Mouse (Mus musculus): ENCODE measurements around the gene Gpr19. TPM values are rescaled to one million over a fixed set of nuclear protein-coding genes. Genes with fewer than 3 reads are reported as not detected.

The Gpr19 gene
- total RNA-seq, 1 experiment = 34.7 TPM

- H3K27ac ChIP-seq (ENCODE audit: insufficient read depth, low read depth, low read length, poor library complexity, severe bottlenecking) = no peak overlapping the region
- no peak for DNase-seq (ENCODE audit: low read depth, low spot score)
- in situ Hi-C loops (cut with MboI; ENCODE audit: low sequenced_read_pairs in 2 of 2, unreplicated experiment in 2 of 2) = no loop called here
- no peak overlapping the region for H3K4me3 ChIP-seq (ENCODE audit: insufficient read depth in 1 of 2, low read depth in 1 of 2, low read length in 2 of 2, poor library complexity in 1 of 2, severe bottlenecking in 1 of 2)
- no peaks in the 10 kb centered on the region for H3K4me1 ChIP-seq (ENCODE audit: control insufficient read depth in 2 of 2, insufficient read depth in 2 of 2, low read length in 2 of 2, poor library complexity in 1 of 2)
- no peak for TF ChIP-seq MAFK (IDR thresholded peaks at IDR 0.05; ENCODE audit: insufficient read depth, low read depth, low read length)
- TF ChIP-seq ZC3H11A (IDR thresholded peaks at IDR 0.05; ENCODE audit: borderline replicate concordance, low read depth, low read length) = no peak
- no peak for TF ChIP-seq ZNF384 (IDR thresholded peaks at IDR 0.05; ENCODE audit: low read depth, low read length)
- TF ChIP-seq CHD2 (IDR thresholded peaks at IDR 0.05; ENCODE audit: low read depth, low read length) = no peak
- no peak for TF ChIP-seq HCFC1 (IDR thresholded peaks at IDR 0.05; ENCODE audit: borderline replicate concordance, insufficient read depth, low read length)
- H3K36me3 ChIP-seq (ENCODE audit: control insufficient read depth, insufficient read depth, low read length, poor library complexity, severe bottlenecking) = no peaks in the 10 kb centered on the region
- no peaks in the 10 kb centered on the region for H3K9me3 ChIP-seq (ENCODE audit: control insufficient read depth, insufficient read depth, low read depth, low read length)
- H3K9ac ChIP-seq (ENCODE audit: insufficient read depth, low read depth, low read length, poor library complexity, severe bottlenecking) = no peak overlapping the region
These were observed 78.0 kb downstream of the Gpr19 start for GRCm38 (mm10) chr6:134820411-134820810.

GRCm38 (mm10) chr6:134819741-134820140 is 78.6 kb downstream of the Gpr19 start:
- in situ Hi-C loops (cut with MboI; ENCODE audit: low sequenced_read_pairs in 2 of 2, unreplicated experiment in 2 of 2) = no loop called here
- Histone ChIP-seq H3K4me3 (ENCODE audit: insufficient read depth in 1 of 2, low read depth in 1 of 2, low read length in 2 of 2, poor library complexity in 1 of 2, severe bottlenecking in 1 of 2) (no peak overlapping the region), H3K36me3 (ENCODE audit: control insufficient read depth, insufficient read depth, low read length, poor library complexity, severe bottlenecking) (no peaks in the 10 kb centered on the region), H3K27ac (ENCODE audit: insufficient read depth, low read depth, low read length, poor library complexity, severe bottlenecking) (no peak overlapping the region), H3K4me1 (ENCODE audit: control insufficient read depth in 2 of 2, insufficient read depth in 2 of 2, low read length in 2 of 2, poor library complexity in 1 of 2) (no peaks in the 10 kb centered on the region), H3K9ac (ENCODE audit: insufficient read depth, low read depth, low read length, poor library complexity, severe bottlenecking) (no peak overlapping the region), H3K9me3 (ENCODE audit: control insufficient read depth, insufficient read depth, low read depth, low read length) (no peaks in the 10 kb centered on the region)
- TF ChIP-seq MAFK (IDR thresholded peaks at IDR 0.05; ENCODE audit: insufficient read depth, low read depth, low read length) = no peak
- no peak for TF ChIP-seq CHD2 (IDR thresholded peaks at IDR 0.05; ENCODE audit: low read depth, low read length)
- no peak for TF ChIP-seq HCFC1 (IDR thresholded peaks at IDR 0.05; ENCODE audit: borderline replicate concordance, insufficient read depth, low read length)
- TF ChIP-seq ZC3H11A (IDR thresholded peaks at IDR 0.05; ENCODE audit: borderline replicate concordance, low read depth, low read length) = no peak
- TF ChIP-seq ZNF384 (IDR thresholded peaks at IDR 0.05; ENCODE audit: low read depth, low read length) = no peak
- DNase-seq (ENCODE audit: low read depth, low spot score) = no peak

Other genes with a start within 250 kb of the Gpr19 start
- 10.3 and 11.4 TPM in 2 replicates for gene Dusp16, start 106.0 kb downstream of the Gpr19 start, total RNA-seq (2012; rRNA removed)
- gene Crebl2, start 68.4 kb downstream of the Gpr19 start, total RNA-seq (2012; rRNA removed) = 4.3 TPM in 2 replicates
- gene Cdkn1b, start 21.8 kb upstream of the Gpr19 start, total RNA-seq (2012; rRNA removed) = 10.7 and 15.4 TPM in 2 replicates
- 0.16 and 0.22 TPM in 2 replicates for gene Apold1, start 83.1 kb upstream of the Gpr19 start, total RNA-seq (2012; rRNA removed)
- gene Ddx47, start 113.0 kb upstream of the Gpr19 start, total RNA-seq (2012; rRNA removed) = 72.4 and 75.1 TPM in 2 replicates
- gene Gprc5a, start 167.1 kb upstream of the Gpr19 start, total RNA-seq (2012; rRNA removed) = 7.8 and 10.6 TPM in 2 replicates
- gene Gprc5d, start 219.7 kb upstream of the Gpr19 start, total RNA-seq (2012; rRNA removed) = not detected in 2 replicates